Mouse (Mus musculus): Measurements from ENCODE around the gene Plekhg6. TPM values are rescaled to one million over a fixed set of nuclear protein-coding genes. Genes with fewer than 3 reads are reported as not detected.
A peak's percentile ranks its signal among the peaks of the same experiment; 100 is the strongest.

The Plekhg6 gene
- polyA plus RNA-seq, 1 experiment from 2014 or later: 0.23 TPM

GRCm38 (mm10) chr6:125366133-125366532 lies 14.5 kb downstream of the Plekhg6 start:
- no peak for ATAC-seq (ENCODE audit: low FRiP score)
- peaks cover 32% of the 10 kb centered on the region for H3K27me3 ChIP-seq (ENCODE audit: control insufficient read depth, insufficient read depth, low read length)
- DNase-seq (ENCODE audit: low spot score): no peak
- no peak overlapping the region for H3K4me2 ChIP-seq (replicated peaks)
- H3K4me3 ChIP-seq (replicated peaks; ENCODE audit: low read length): no peak overlapping the region
- no peaks in the 10 kb centered on the region for H3K36me3 ChIP-seq (replicated peaks; ENCODE audit: control insufficient read depth, insufficient read depth)
- peaks cover 4% of the 10 kb centered on the region for H3K4me1 ChIP-seq (replicated peaks; ENCODE audit: control insufficient read depth, insufficient read depth, low read length)
- WGBS: 67% methylated on average over 1 of the region's 1 CpGs
- H3K27ac ChIP-seq: no peak overlapping the region
- H3K9me3 ChIP-seq (ENCODE audit: control insufficient read depth, low read length): no peaks in the 10 kb centered on the region
- no peak overlapping the region for H3K9ac ChIP-seq

DNA sequence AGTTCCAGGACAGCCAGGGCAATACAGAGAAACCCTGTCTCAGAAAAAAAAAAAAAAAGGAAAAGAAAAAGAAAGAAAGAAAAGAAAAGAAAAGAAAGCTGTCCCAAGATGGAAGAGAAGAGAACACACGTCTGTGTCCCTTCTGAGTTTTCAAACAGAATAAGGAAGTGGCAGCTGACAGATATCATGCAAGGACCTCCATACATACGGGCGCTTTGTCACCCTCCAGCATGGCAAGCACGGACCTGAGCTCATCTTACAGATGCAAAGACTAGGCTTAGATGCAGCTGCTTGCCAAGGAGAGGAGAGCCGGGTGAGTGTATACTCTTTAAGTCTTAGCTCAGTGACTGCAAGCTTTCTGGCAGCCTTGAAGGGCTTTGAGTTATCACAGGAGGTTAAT lies 15.1 kb downstream of the Plekhg6 start:
- WGBS: 90% methylated on average over 5 of the region's 5 CpGs
- peaks cover 37% of the 10 kb centered on the region for H3K27me3 ChIP-seq (ENCODE audit: control insufficient read depth, insufficient read depth, low read length)

GRCm38 (mm10) chr6:125364448-125364847 lies 16.1 kb downstream of the Plekhg6 start:
- H3K27ac ChIP-seq: no peak overlapping the region
- WGBS: 6% methylated on average over 8 of the region's 8 CpGs
- no peak overlapping the region for H3K4me3 ChIP-seq (replicated peaks; ENCODE audit: low read length)
- H3K4me1 ChIP-seq (replicated peaks; ENCODE audit: control insufficient read depth, insufficient read depth, low read length): peaks cover 4% of the 10 kb centered on the region
- DNase-seq (ENCODE audit: low spot score): no peak
- H3K4me2 ChIP-seq (replicated peaks): no peak overlapping the region
- H3K27me3 ChIP-seq (ENCODE audit: control insufficient read depth, insufficient read depth, low read length): peaks cover 37% of the 10 kb centered on the region
- no peak overlapping the region for H3K9ac ChIP-seq
- H3K9me3 ChIP-seq (ENCODE audit: control insufficient read depth, low read length): no peaks in the 10 kb centered on the region
- ATAC-seq (ENCODE audit: low FRiP score): no peak
- no peaks in the 10 kb centered on the region for H3K36me3 ChIP-seq (replicated peaks; ENCODE audit: control insufficient read depth, insufficient read depth)

More for the DNA sequence above, 15.1 kb downstream of the Plekhg6 start:
- H3K4me3 ChIP-seq (replicated peaks; ENCODE audit: low read length): no peak overlapping the region
- H3K27ac ChIP-seq: no peak overlapping the region
- H3K4me2 ChIP-seq (replicated peaks): no peak overlapping the region
- H3K9me3 ChIP-seq (ENCODE audit: control insufficient read depth, low read length): no peaks in the 10 kb centered on the region
- no peak for ATAC-seq (ENCODE audit: low FRiP score)
- no peak overlapping the region for H3K9ac ChIP-seq
- no peak for DNase-seq (ENCODE audit: low spot score)
- H3K4me1 ChIP-seq (replicated peaks; ENCODE audit: control insufficient read depth, insufficient read depth, low read length): peaks cover 4% of the 10 kb centered on the region
- no peaks in the 10 kb centered on the region for H3K36me3 ChIP-seq (replicated peaks; ENCODE audit: control insufficient read depth, insufficient read depth)

DNA sequence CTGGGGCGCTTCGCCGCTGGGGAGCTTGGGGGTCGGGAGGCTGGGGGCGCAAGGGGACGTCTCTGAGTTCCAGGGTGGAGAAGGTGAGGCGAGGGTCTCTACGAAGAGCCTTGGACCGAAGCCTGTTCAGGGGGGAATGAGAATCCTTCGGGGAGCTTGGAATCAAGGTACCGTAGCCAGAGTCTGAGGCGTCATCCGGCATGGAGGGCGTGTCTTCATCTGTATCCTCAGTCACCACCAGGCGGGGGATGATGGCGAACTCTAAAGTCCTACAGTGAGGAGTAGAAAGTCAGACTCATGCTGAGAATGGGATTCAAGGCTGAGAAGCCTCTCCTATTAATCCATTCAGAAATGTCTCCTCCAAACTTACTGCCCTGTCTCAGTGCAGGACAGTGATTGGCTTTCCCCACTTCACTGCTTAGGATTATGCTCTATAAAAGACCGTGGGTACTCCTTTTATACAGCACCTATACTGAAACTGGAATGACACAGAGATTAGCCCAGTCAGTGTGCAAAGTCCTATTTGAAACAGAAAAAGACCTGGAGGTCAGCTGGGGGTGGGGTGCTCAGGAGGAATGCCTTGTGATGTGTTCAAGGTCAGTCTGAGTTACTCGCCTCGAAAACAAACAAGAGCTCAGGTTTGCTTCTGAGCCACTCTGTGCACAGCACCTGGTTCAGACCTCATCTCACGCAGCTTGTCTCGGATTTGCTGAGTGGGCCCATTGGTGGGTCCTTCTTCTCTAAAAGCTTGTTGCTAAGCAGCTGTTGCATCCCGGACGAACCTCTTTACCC lies 16.9 kb downstream of the Plekhg6 start:
- peak overlapping the region; percentile 24; the same call in 1 of the 2 replicates for H3K4me2 ChIP-seq (replicated peaks)
- H3K9ac ChIP-seq: no peak overlapping the region
- 0 out of 2 replicates have a peak overlapping the region, but pooled peaks have one; percentile 5 for H3K4me3 ChIP-seq (replicated peaks; ENCODE audit: low read length)
- no peaks in the 10 kb centered on the region for H3K36me3 ChIP-seq (replicated peaks; ENCODE audit: control insufficient read depth, insufficient read depth)
- H3K27ac ChIP-seq: no peak overlapping the region
- WGBS: 9% methylated on average over 23 of the region's 23 CpGs
- ATAC-seq (ENCODE audit: low FRiP score): no peak
- peaks cover 4% of the 10 kb centered on the region for H3K4me1 ChIP-seq (replicated peaks; ENCODE audit: control insufficient read depth, insufficient read depth, low read length)
- DNase-seq (ENCODE audit: low spot score): no peak
- peaks cover 37% of the 10 kb centered on the region for H3K27me3 ChIP-seq (ENCODE audit: control insufficient read depth, insufficient read depth, low read length)
- H3K9me3 ChIP-seq (ENCODE audit: control insufficient read depth, low read length): no peaks in the 10 kb centered on the region

DNA sequence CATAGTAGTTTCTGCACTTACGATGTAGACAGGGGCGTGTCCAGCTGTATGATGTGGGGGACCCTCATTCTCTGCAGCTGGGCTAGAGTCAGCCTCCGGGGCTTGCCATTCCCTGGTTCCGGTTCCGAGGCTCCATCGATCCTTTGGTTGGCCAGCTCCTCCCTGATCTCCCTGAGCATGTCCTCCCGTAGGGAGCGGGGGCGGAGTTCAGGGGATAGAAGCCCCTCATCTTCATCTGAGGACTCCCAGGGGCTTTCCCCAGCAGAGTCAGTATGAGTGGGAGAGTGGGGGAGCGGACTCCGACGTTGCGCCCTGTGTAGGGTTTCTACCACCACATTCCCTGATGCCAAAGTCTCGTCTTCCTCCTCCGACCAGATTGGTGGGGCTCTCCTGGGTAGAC lies 17.6 kb downstream of the Plekhg6 start:
- Histone ChIP-seq H3K9ac (no peak overlapping the region), H3K27ac (no peak overlapping the region), H3K4me2 (replicated peaks) (peak overlapping the region; percentile 24; the same call in 1 of the 2 replicates), H3K4me1 (replicated peaks; ENCODE audit: control insufficient read depth, insufficient read depth, low read length) (peaks cover 4% of the 10 kb centered on the region), H3K36me3 (replicated peaks; ENCODE audit: control insufficient read depth, insufficient read depth) (no peaks in the 10 kb centered on the region), H3K4me3 (replicated peaks; ENCODE audit: low read length) (0 out of 2 replicates have a peak overlapping the region, but pooled peaks have one; percentile 5), H3K9me3 (ENCODE audit: control insufficient read depth, low read length) (no peaks in the 10 kb centered on the region), H3K27me3 (ENCODE audit: control insufficient read depth, insufficient read depth, low read length) (peaks cover 37% of the 10 kb centered on the region)
- DNase-seq (ENCODE audit: low spot score): no peak
- 14% methylated on average over 15 of the region's 15 CpGs for WGBS
- no peak for ATAC-seq (ENCODE audit: low FRiP score)

DNA sequence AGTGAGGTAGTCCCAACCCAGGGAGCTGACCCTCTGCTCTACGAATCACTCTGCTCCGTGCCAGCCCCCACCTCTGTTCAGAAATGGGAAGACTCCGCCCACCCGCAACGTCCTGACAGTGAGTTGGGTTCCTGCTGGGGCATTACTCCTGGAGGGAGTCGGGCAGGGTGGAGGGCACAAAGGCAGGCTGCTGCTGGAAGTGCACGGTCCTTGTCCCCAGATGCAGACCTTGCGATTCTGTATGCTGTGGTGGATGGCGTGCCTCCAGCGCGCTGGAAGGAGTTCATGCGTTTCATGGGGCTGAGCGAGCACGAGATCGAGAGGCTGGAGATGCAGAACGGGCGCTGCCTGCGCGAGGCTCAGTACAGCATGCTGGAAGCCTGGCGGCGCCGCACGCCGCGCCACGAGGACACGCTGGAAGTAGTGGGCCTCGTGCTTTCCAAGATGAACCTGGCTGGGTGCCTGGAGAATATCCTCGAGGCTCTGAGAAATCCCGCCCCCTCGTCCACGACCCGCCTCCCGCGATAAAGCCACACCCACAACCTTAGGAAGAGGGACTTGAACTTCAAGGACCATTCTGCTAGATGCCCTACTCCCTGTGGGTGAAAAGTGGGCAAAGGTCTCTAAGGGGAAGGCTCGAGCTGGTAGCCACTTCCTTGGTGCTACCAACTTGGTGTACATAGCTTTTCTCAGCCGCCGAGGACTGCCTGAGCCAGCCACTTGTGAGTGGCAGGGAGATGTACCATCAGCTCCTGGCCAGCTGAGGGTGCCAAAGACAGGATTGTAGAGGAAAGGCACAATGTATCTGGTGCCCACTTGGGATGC lies 18.9 kb downstream of the Plekhg6 start:
- Histone ChIP-seq H3K9me3 (ENCODE audit: control insufficient read depth, low read length) (no peaks in the 10 kb centered on the region), H3K27me3 (ENCODE audit: control insufficient read depth, insufficient read depth, low read length) (peaks cover 37% of the 10 kb centered on the region), H3K4me2 (replicated peaks) (peak overlapping the region; percentile 55), H3K4me1 (replicated peaks; ENCODE audit: control insufficient read depth, insufficient read depth, low read length) (peaks cover 4% of the 10 kb centered on the region), H3K27ac (no peak overlapping the region), H3K4me3 (replicated peaks; ENCODE audit: low read length) (peak overlapping the region; percentile 24), H3K36me3 (replicated peaks; ENCODE audit: control insufficient read depth, insufficient read depth) (no peaks in the 10 kb centered on the region), H3K9ac (peak overlapping the region; percentile 49; the same call in 1 of the 2 replicates)
- 7% methylated on average over 38 of the region's 38 CpGs for WGBS
- DNase-seq (ENCODE audit: low spot score) (peak; percentile 53), ATAC-seq (ENCODE audit: low FRiP score) (peak; percentile 68)

DNA sequence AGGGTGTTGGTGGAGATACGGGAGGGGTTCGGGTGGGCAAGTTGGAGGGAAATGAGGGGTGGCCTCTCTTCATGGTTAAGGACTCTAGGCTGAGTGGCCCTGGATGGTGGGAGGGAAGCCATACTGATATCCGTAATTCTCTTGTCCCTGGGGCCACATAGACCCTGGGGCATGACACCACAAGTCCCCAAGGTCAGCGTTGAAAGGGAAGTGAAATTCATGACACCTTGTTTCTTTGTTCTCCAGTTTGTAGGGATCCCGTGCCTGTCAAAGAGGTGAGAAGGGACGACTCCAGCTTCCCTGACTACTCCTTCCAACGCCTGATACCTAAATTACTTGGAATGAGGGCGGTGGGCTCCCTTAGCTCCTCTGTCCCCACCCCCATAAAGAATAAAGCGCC lies 19.7 kb downstream of the Plekhg6 start:
- Histone ChIP-seq H3K4me2 (replicated peaks) (peak overlapping the region; percentile 55; the same call in 1 of the 2 replicates), H3K36me3 (replicated peaks; ENCODE audit: control insufficient read depth, insufficient read depth) (no peaks in the 10 kb centered on the region), H3K9ac (no peak overlapping the region), H3K4me1 (replicated peaks; ENCODE audit: control insufficient read depth, insufficient read depth, low read length) (peaks cover 6% of the 10 kb centered on the region), H3K27me3 (ENCODE audit: control insufficient read depth, insufficient read depth, low read length) (peaks cover 37% of the 10 kb centered on the region), H3K9me3 (ENCODE audit: control insufficient read depth, low read length) (no peaks in the 10 kb centered on the region), H3K27ac (no peak overlapping the region), H3K4me3 (replicated peaks; ENCODE audit: low read length) (no peak overlapping the region)
- ATAC-seq (ENCODE audit: low FRiP score): no peak
- no peak for DNase-seq (ENCODE audit: low spot score)
- WGBS: 55% methylated on average over 9 of the region's 9 CpGs

GRCm38 (mm10) chr6:125359999-125360398 lies 20.6 kb downstream of the Plekhg6 start:
- Histone ChIP-seq H3K27me3 (ENCODE audit: control insufficient read depth, insufficient read depth, low read length) (peaks cover 36% of the 10 kb centered on the region), H3K4me1 (replicated peaks; ENCODE audit: control insufficient read depth, insufficient read depth, low read length) (peaks cover 14% of the 10 kb centered on the region), H3K9me3 (ENCODE audit: control insufficient read depth, low read length) (no peaks in the 10 kb centered on the region), H3K4me2 (replicated peaks) (no peak overlapping the region), H3K9ac (no peak overlapping the region), H3K4me3 (replicated peaks; ENCODE audit: low read length) (no peak overlapping the region), H3K36me3 (replicated peaks; ENCODE audit: control insufficient read depth, insufficient read depth) (no peaks in the 10 kb centered on the region), H3K27ac (no peak overlapping the region)
- DNase-seq (ENCODE audit: low spot score) (no peak), ATAC-seq (ENCODE audit: low FRiP score) (no peak)
- 56% methylated on average over 9 of the region's 9 CpGs for WGBS

DNA sequence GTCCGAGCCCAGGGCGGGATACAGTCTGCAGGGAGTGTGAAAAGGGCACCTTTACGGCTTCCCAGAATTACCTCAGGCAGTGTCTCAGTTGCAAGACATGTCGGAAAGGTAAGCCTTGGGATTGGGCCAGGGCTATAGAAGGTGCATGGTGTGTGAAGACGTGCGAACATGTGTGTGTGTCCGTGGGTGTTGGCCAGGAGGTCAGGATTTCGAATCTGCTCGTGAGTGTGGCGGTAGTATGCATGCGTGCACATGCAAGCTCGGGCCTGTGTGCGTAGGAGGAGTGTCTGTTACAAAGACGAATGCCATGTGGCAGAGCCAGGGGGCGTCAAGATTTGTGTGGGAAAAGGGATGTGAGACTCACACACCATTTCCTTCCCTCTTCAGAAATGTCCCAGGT lies 23.3 kb downstream of the Plekhg6 start:
- H3K4me3 ChIP-seq (replicated peaks; ENCODE audit: low read length): no peak overlapping the region
- WGBS: 91% methylated on average over 15 of the region's 15 CpGs
- ATAC-seq (ENCODE audit: low FRiP score): no peak

More for the DNA sequence above, 23.3 kb downstream of the Plekhg6 start:
- DNase-seq (ENCODE audit: low spot score): no peak
- Histone ChIP-seq H3K9ac (no peak overlapping the region), H3K27me3 (ENCODE audit: control insufficient read depth, insufficient read depth, low read length) (peaks cover 10% of the 10 kb centered on the region), H3K9me3 (ENCODE audit: control insufficient read depth, low read length) (no peaks in the 10 kb centered on the region), H3K4me1 (replicated peaks; ENCODE audit: control insufficient read depth, insufficient read depth, low read length) (peaks cover 15% of the 10 kb centered on the region), H3K36me3 (replicated peaks; ENCODE audit: control insufficient read depth, insufficient read depth) (no peaks in the 10 kb centered on the region), H3K4me2 (replicated peaks) (no peak overlapping the region), H3K27ac (no peak overlapping the region)
